Mouse (Mus musculus) thymus, postnatal 4 days (tissue): ENCODE results near the gene Rhot2.
A peak's percentile ranks its signal among the peaks of the same experiment; 100 is the strongest.

ENCODE experiments used
- DNase-seq: peaks from one replicate; pipeline ENCODE4 v3.0.0; 2021

Gene Rhot2

GRCm38 (mm10) chr17:25794197-25794596 is 50.5 kb downstream of the Rhot2 start:
- no peak for DNase-seq

- DNase-seq = peak; percentile 86
Measured at GRCm38 (mm10) chr17:25792615-25793014, 52.0 kb downstream of the Rhot2 start, which contains the start of gene Fam173a. TSS of gene Fam173a (minus strand) at chr17:25792901.

DNA sequence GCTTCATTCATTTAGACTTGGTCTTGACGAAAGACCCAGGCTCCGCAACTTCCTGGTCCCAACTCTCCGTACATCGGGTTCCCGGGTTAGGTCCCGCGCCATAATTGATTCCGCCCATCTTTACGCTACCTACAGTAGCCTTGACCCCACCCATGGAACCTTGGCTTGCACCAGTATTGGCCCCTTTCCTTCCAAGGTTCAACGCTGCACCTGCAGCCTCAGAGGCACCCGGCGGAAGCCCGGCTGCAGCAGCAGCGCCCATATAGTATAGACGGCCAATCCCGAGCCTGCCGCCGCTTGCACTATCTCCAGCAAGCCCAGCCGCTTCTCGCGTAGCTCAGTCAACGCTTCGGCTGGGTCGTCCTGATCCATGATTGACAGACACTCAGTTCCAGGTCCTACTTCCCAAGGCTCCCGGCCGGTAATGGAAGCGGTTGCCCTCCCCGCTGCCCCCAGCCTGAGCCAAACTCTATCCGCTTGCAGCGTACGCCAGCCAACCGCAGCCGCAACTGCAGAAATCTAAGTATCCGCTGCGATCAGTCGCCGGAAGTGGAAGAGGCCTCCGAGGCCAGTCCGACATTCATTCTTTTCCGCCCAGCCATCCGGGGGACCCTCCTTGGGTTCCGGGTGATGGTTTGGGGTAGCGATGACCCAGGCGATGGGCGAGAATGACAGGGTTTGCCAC is 52.7 kb downstream of the Rhot2 start:
- DNase-seq = peak; percentile 89

DNA sequence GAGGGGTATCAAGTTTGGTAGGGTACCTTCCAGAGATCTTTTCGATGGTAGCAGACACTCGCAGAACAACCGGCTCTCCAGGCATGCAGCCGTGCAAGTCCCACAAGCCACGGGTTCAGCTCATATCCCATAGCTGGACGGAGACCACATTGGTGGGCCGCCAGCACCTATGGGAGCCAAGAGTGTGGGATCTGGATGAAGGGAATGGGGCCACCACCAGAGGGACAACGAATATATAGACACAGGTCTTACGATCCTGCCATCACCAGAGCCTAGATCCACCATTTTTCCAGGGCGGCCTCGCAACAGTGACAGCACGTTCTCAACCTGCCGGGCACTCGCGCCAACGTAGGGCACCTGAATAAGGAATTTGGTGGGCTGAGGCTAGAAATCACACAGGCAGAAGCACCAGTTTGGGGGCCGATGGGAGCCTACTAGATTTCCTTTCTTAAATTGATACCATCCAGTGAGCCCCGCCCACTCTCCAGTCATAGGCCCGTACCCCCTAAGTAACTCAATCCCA is 53.3 kb downstream of the Rhot2 start:
- peak; percentile 70 for DNase-seq
